Mouse (Mus musculus): ENCODE results near the gene Hgf.

Hgf gene

GRCm38 (mm10) chr5:16553304-16554047, at the start of gene Hgf:
Hgf (plus strand) TSS chr5:16553495.
- DNase-seq (ENCODE audit: low read depth, low spot score), result peak; percentile 76

- peak; percentile 39 for DNase-seq (ENCODE audit: low read depth, low spot score)
Observed at GRCm38 (mm10) chr5:16506702-16507350, 46.5 kb upstream of the Hgf start.

DNA sequence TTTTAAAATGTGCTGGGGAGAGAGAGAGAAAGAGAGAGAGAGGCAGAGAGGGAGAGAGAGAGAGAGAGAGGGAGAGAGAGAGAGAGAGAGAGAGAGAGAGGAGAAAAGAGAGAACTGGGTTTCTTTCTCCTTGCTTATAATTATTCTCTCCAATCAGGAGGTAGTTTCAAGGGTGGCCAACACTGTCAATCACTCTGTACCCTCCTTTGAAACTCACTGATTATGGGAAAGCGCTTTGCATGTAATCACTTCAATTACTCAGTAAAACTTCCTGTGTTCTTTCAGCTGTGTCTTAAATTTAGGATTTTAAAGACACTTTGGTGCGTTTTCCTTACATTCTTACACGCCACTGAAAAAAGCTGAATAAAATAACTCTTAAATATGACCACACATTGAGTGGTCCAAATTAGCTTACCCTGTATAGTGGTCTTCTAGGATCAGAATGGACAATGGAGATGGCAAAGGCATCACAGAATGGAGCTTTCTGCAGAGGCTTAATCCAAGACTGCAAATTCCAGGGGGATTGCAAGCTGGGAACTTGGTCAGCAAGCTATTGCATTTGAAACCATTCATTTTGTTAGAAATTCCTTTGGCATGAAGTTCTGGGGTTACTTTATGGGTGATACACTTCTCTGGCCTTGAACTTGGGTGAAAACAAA, 21.5 kb upstream of the Hgf start:
- no peak for DNase-seq (ENCODE audit: low read depth, low spot score)

DNA sequence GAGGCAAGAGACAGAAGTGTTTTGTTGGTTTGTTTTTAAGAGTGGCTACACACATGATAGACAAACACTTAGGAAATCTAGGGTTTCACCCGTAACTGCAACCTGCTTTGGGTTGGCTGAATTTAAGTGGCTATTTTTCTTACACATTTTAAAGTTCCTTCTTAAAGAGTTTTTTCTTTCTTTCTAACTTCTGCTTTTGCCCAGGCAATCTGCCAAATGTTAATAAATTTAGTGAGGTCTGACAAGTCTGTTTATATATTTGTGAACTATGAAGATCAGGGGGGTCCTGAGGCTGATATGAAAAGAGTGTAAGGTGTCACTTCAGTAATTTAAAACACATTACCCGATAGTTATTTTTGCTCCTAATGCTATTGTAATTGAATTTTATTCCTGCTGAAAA, 15.2 kb upstream of the Hgf start:
- DNase-seq (ENCODE audit: low read depth, low spot score), result no peak

GRCm38 (mm10) chr5:16541561-16542116, 11.7 kb upstream of the Hgf start:
- no peak for DNase-seq (ENCODE audit: low read depth, low spot score)

- no peak for DNase-seq (ENCODE audit: low read depth, low spot score)
Observed at GRCm38 (mm10) chr5:16547490-16547889, 5.8 kb upstream of the Hgf start.

GRCm38 (mm10) chr5:16552647-16553046, 648 bp upstream of the Hgf start:
- no peak for DNase-seq (ENCODE audit: low read depth, low spot score)

DNA sequence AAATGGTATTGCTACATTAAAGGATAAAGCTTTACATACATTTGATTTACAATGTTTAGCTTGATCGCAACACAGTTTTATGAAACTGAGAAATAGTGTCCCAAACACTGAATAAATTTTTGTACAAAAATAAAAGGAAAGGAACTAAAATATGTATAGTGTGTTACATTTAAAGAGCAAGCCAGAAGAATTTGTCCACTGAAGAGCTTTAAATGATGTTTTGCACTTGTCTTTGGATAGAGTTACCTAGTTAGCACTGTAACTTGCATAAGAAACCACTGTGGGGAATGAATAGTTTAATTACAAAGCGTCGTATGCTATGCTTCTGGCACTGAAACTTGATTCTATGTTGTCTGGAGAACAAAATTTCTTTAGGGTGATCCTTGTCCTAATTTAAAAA, 7.0 kb downstream of the Hgf start:
- DNase-seq (ENCODE audit: low read depth, low spot score), result no peak

DNA sequence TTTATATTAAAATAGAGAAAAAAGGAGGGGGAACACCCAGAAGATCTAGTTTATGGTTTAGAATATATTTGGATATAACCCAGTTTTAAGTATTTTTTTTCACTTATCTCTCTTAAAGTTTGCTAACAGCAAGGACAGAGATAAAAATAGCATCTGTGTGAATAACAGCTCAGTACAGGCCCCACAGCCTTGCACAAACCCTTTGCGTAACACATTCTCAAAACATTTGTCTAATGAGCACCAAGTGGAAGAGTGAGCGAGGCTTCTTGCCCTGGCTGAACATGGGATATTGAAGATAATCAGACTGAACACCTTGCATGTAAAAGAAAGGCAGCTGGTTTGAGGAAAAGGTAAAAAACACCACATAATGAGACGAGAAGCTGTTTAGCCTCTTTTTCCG, 15.7 kb downstream of the Hgf start:
- DNase-seq (ENCODE audit: low read depth, low spot score), result no peak

- no peak for DNase-seq (ENCODE audit: low read depth, low spot score)
Observed at GRCm38 (mm10) chr5:16577882-16578742, 24.8 kb downstream of the Hgf start.

- DNase-seq (ENCODE audit: low read depth, low spot score), result no peak
Observed at GRCm38 (mm10) chr5:16595699-16596098, 42.4 kb downstream of the Hgf start.

- DNase-seq (ENCODE audit: low read depth, low spot score), result peak; percentile 80
Observed at GRCm38 (mm10) chr5:16597996-16598395, 44.7 kb downstream of the Hgf start.

- peak; percentile 77 for DNase-seq (ENCODE audit: low read depth, low spot score)
Observed at GRCm38 (mm10) chr5:16601463-16601862, 48.2 kb downstream of the Hgf start.

GRCm38 (mm10) chr5:16632996-16633395, 79.7 kb downstream of the Hgf start:
- DNase-seq (ENCODE audit: low read depth, low spot score), result peak; percentile 72

- DNase-seq (ENCODE audit: low read depth, low spot score), result no peak
Observed at GRCm38 (mm10) chr5:16646417-16646816, 93.1 kb downstream of the Hgf start.

DNA sequence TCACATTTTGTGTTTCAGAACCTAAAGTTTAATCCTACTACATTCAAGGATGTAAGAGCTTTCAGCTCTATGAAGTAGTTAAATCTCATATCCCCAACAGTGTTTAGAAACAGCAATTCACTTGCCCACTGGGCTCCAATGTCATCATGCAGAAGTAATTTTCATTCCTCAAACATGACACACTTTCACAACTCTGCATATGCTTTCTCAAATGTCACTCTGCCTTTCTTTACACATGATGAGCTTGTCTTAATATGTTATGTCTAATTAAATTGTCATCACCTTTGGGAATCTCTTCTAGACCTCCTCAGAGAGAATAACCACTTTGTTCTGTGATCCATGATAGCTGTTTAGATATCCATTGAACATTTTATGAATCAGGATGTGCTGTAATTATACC, 94.4 kb downstream of the Hgf start:
- peak; percentile 50 for DNase-seq (ENCODE audit: low read depth, low spot score)

GRCm38 (mm10) chr5:16650240-16650639, 96.9 kb downstream of the Hgf start:
- DNase-seq (ENCODE audit: low read depth, low spot score), result no peak

- no peak for DNase-seq (ENCODE audit: low read depth, low spot score)
Observed at GRCm38 (mm10) chr5:16654022-16654421, 100.7 kb downstream of the Hgf start.
